22 mouse cellular contexts compared by ENCODE assay signal in genomic region chr7:73886152-73886551, GRCm38 (mm10).
DNase-seq lines count a peak whose midpoint lies in the region; ATAC-seq and TF ChIP-seq lines count a peak whose summit lies in the region.
"Had no signal": no experiment of that assay in that cellular context is flagged by ENCODE, and none has a peak within 500 bp of the region (broad histone marks: within the 10 kb centered on the region; RNA-seq: fewer than 3 reads in every experiment).

No protein-coding gene starts in this region.

- H3K4me3 ChIP-seq in forebrain, postnatal 0 days (ENCODE audit: low read depth, low read length), result no peak overlapping the region
- no peak overlapping the region for H3K4me3 ChIP-seq in forebrain, embryonic 14.5 days (ENCODE audit: low read depth, low read length)
- no peak overlapping the region for H3K4me3 ChIP-seq in CH12.LX (replicated peaks in 1 of 3; ENCODE audit: low read depth in 2 of 3, low read length in 2 of 3, poor library complexity in 1 of 3)
- H3K4me3 ChIP-seq in limb, embryonic 10.5 days, result no peak overlapping the region
- H3K4me3 ChIP-seq in cerebellum, adult 2 months (replicated peaks; ENCODE audit: insufficient read depth, low read depth, low read length), result no peak overlapping the region
- H3K4me3 ChIP-seq: forebrain, embryonic 12.5 days; limb, embryonic 12.5 days; liver, embryonic 13.5 days; megakaryocyte, embryonic 14.5 days; midbrain, embryonic 15.5 days had no signal

- no peaks in the 10 kb centered on the region for H3K9me3 ChIP-seq in forebrain, postnatal 0 days (ENCODE audit: low read length)
- H3K9me3 ChIP-seq in forebrain, embryonic 14.5 days (replicated peaks; ENCODE audit: control insufficient read depth, low read length), result no peaks in the 10 kb centered on the region
- no peaks in the 10 kb centered on the region for H3K9me3 ChIP-seq in CH12.LX (replicated peaks; ENCODE audit: low read length)
- no peaks in the 10 kb centered on the region for H3K9me3 ChIP-seq in limb, embryonic 10.5 days (replicated peaks)
- H3K9me3 ChIP-seq: forebrain, embryonic 12.5 days; limb, embryonic 12.5 days; liver, embryonic 13.5 days; megakaryocyte, embryonic 14.5 days; midbrain, embryonic 15.5 days had no signal

- DNase-seq in forebrain, postnatal 0 days, result no peak
- no peak for DNase-seq in forebrain, embryonic 14.5 days (ENCODE audit: low spot score)
- DNase-seq in kidney, postnatal 10 days, result peak; percentile 13
- DNase-seq in kidney, postnatal 25 days, result no peak
- DNase-seq in CH12.LX (ENCODE audit: extremely low read depth), result no peak
- peak; percentile 28 for DNase-seq in limb, embryonic 10.5 days (ENCODE audit: low spot score)
- DNase-seq in cerebellum, adult 2 months, result no peak
- DNase-seq: adrenal gland, adult 8-10 months; B cell, adult 2 months; cerebellum, adult 9-11 months; gastrocnemius, postnatal 14 days; kidney, postnatal 14 days; liver, embryonic 13.5 days; lung, postnatal 10 days; right cerebral cortex, postnatal 25 days; thymus, adult 2 months had no signal

- H3K4me1 ChIP-seq in forebrain, postnatal 0 days (ENCODE audit: insufficient read depth), result no peaks in the 10 kb centered on the region
- H3K4me1 ChIP-seq in forebrain, embryonic 14.5 days (ENCODE audit: control insufficient read depth, insufficient read depth, low read length), result no peaks in the 10 kb centered on the region
- peaks cover 4 to 6% of the 10 kb centered on the region in 2 experiments; a peak in 1 of 4 replicates for H3K4me1 ChIP-seq in CH12.LX (ENCODE audit: control insufficient read depth in 1 of 2, insufficient read depth in 2 of 2)
- peaks cover 9% of the 10 kb centered on the region; the same call in 1 of the 2 replicates for H3K4me1 ChIP-seq in limb, embryonic 10.5 days
- no peaks in the 10 kb centered on the region; the same call in 1 of the 2 replicates for H3K4me1 ChIP-seq in cerebellum, adult 2 months (ENCODE audit: control insufficient read depth, insufficient read depth, low read length)
- H3K4me1 ChIP-seq: forebrain, embryonic 12.5 days; liver, embryonic 13.5 days; megakaryocyte, embryonic 14.5 days; midbrain, embryonic 15.5 days had no signal

- H3K27me3 ChIP-seq in forebrain, postnatal 0 days (ENCODE audit: insufficient read depth, low read length), result no peaks in the 10 kb centered on the region
- H3K27me3 ChIP-seq in forebrain, embryonic 14.5 days (replicated peaks; ENCODE audit: control insufficient read depth, insufficient read depth, low read length), result no peaks in the 10 kb centered on the region
- H3K27me3 ChIP-seq in CH12.LX (replicated peaks), result peaks cover 11% of the 10 kb centered on the region
- no peaks in the 10 kb centered on the region for H3K27me3 ChIP-seq in limb, embryonic 10.5 days (ENCODE audit: low read depth, poor library complexity, severe bottlenecking)
- no peaks in the 10 kb centered on the region; the same call in 1 of the 2 replicates for H3K27me3 ChIP-seq in cerebellum, adult 2 months (ENCODE audit: control insufficient read depth, insufficient read depth, low read length)
- H3K27me3 ChIP-seq: forebrain, embryonic 12.5 days; limb, embryonic 12.5 days; liver, embryonic 13.5 days; megakaryocyte, embryonic 14.5 days; midbrain, embryonic 15.5 days; Patski had no signal

- dilution Hi-C loops in CH12.LX (cut with MboI; ENCODE audit: extremely low pct_ligation_motif_present, extremely low pct_unique_long_range_greater_than_20kb, low sequenced_read_pairs), result no loop called here

- no peak for ATAC-seq in forebrain, postnatal 0 days
- no peak for ATAC-seq in forebrain, embryonic 14.5 days
- ATAC-seq: inflammation-experienced regulatory T-cells, adult 6 months; midbrain, embryonic 15.5 days; Patski had no signal

- no peak for TF ChIP-seq POLR2A in CH12.LX (IDR thresholded peaks at IDR 0.05; ENCODE audit: low read depth, low read length)
- no peak for TF ChIP-seq POLR2A in cerebellum, adult 2 months (IDR thresholded peaks at IDR 0.05; ENCODE audit: borderline replicate concordance, insufficient read depth, low read length)

- no peaks in the 10 kb centered on the region for H3K79me2 ChIP-seq in CH12.LX (replicated peaks; ENCODE audit: control insufficient read depth, extremely low read depth, insufficient read depth, poor library complexity, severe bottlenecking)

- H3K4me2 ChIP-seq in forebrain, postnatal 0 days (ENCODE audit: low read depth), result no peak overlapping the region
- H3K4me2 ChIP-seq in forebrain, embryonic 14.5 days (ENCODE audit: low read length), result no peak overlapping the region
- H3K4me2 ChIP-seq in CH12.LX (ENCODE audit: insufficient read depth, low read depth, poor library complexity, severe bottlenecking), result no peak overlapping the region
- H3K4me2 ChIP-seq: forebrain, embryonic 12.5 days; limb, embryonic 12.5 days; liver, embryonic 13.5 days; midbrain, embryonic 15.5 days had no signal

- no peaks in the 10 kb centered on the region for H3K36me3 ChIP-seq in forebrain, postnatal 0 days (ENCODE audit: insufficient read depth)
- H3K36me3 ChIP-seq in forebrain, embryonic 14.5 days (ENCODE audit: control insufficient read depth, insufficient read depth, low read length), result no peaks in the 10 kb centered on the region
- no peaks in the 10 kb centered on the region for H3K36me3 ChIP-seq in CH12.LX (replicated peaks in 1 of 2; ENCODE audit: control insufficient read depth in 1 of 2, insufficient read depth in 1 of 2, low read length in 1 of 2)
- no peaks in the 10 kb centered on the region for H3K36me3 ChIP-seq in limb, embryonic 10.5 days
- H3K36me3 ChIP-seq: forebrain, embryonic 12.5 days; limb, embryonic 12.5 days; liver, embryonic 13.5 days; midbrain, embryonic 15.5 days had no signal

- H3K27ac ChIP-seq in forebrain, postnatal 0 days (ENCODE audit: low read depth, low read length), result no peak overlapping the region
- no peak overlapping the region for H3K27ac ChIP-seq in forebrain, embryonic 14.5 days (ENCODE audit: low read depth, low read length)
- H3K27ac ChIP-seq in CH12.LX (ENCODE audit: insufficient read depth, low read depth), result no peak overlapping the region
- H3K27ac ChIP-seq in limb, embryonic 10.5 days, result no peak overlapping the region
- H3K27ac ChIP-seq in cerebellum, adult 2 months (ENCODE audit: insufficient read depth, low read length), result no peak overlapping the region
- H3K27ac ChIP-seq: forebrain, embryonic 12.5 days; limb, embryonic 12.5 days; liver, embryonic 13.5 days; midbrain, embryonic 15.5 days had no signal

- TF ChIP-seq RAD21 in CH12.LX (IDR thresholded peaks at IDR 0.05; ENCODE audit: low read depth, low read length), result peak; percentile 2; the same call in 1 of the 2 replicates

- no peak overlapping the region for H3K9ac ChIP-seq in forebrain, postnatal 0 days
- H3K9ac ChIP-seq in forebrain, embryonic 14.5 days (ENCODE audit: low read length), result no peak overlapping the region
- no peak overlapping the region for H3K9ac ChIP-seq in CH12.LX (ENCODE audit: insufficient read depth, low read depth)
- H3K9ac ChIP-seq: forebrain, embryonic 12.5 days; limb, embryonic 12.5 days; liver, embryonic 13.5 days; midbrain, embryonic 15.5 days had no signal

- in situ Hi-C loops in CH12.LX (cut with MboI; ENCODE audit: low pct_ligation_motif_present, low pct_unique_long_range_greater_than_20kb, low sequenced_read_pairs), result no loop called here

- TF ChIP-seq EP300 in CH12.LX (IDR thresholded peaks at IDR 0.05; ENCODE audit: low read length), result no peak

- TF ChIP-seq CTCF in forebrain, postnatal 0 days (IDR thresholded peaks at IDR 0.05; ENCODE audit: low read depth), result peak; percentile 34
- TF ChIP-seq CTCF in CH12.LX (conservative IDR thresholded peaks at IDR 0.05 in 1 of 2, IDR thresholded peaks at IDR 0.05 in 1 of 2; ENCODE audit: low read depth in 2 of 2, low read length in 2 of 2), result peak in 1 of 2 experiments; percentile 24; a peak in 2 of 4 replicates
- no peak for TF ChIP-seq CTCF in cerebellum, adult 2 months (IDR thresholded peaks at IDR 0.05; ENCODE audit: borderline replicate concordance, insufficient read depth, low read depth, low read length)

- WGBS in forebrain, postnatal 0 days, result 58% methylated on average over 7 of the region's 7 CpGs
- WGBS in forebrain, embryonic 14.5 days, result 61% methylated on average over 7 of the region's 7 CpGs
- 64% methylated on average over 7 of the region's 7 CpGs for WGBS in limb, embryonic 10.5 days
- WGBS in cerebellum, adult 2 months, result 63% methylated on average over 7 of the region's 7 CpGs

TF ChIP-seq in CH12.LX, 34 proteins besides CTCF, POLR2A, EP300 and RAD21:
- TF ChIP-seq RCOR1 (conservative IDR thresholded peaks at IDR 0.05; ENCODE audit: low read depth, low read length) (no peak), UBTF (IDR thresholded peaks at IDR 0.05; ENCODE audit: low read depth, low read length) (no peak), JUND (conservative IDR thresholded peaks at IDR 0.05; ENCODE audit: low read depth, low read length) (no peak), HCFC1 (IDR thresholded peaks at IDR 0.05; ENCODE audit: low read depth, low read length) (no peak), NELFE (IDR thresholded peaks at IDR 0.05; ENCODE audit: low read depth, low read length) (no peak), ELF1 (IDR thresholded peaks at IDR 0.05; ENCODE audit: low read depth, low read length) (no peak), TBP (conservative IDR thresholded peaks at IDR 0.05; ENCODE audit: low read depth, low read length) (no peak), NRF1 (IDR thresholded peaks at IDR 0.05; ENCODE audit: low read depth, low read length) (no peak), ZMIZ1 (IDR thresholded peaks at IDR 0.05; ENCODE audit: low read depth, low read length) (no peak), MAZ (IDR thresholded peaks at IDR 0.05; ENCODE audit: low read depth, low read length) (no peak)

Comparison
In these comparisons a context has a peak if more than half of its experiments do, and no peak if none do; other contexts are left out.
1. DNase-seq: peak in kidney, postnatal 10 days (single experiment) and limb, embryonic 10.5 days (single experiment); none in forebrain, postnatal 0 days (single experiment), forebrain, embryonic 14.5 days (single experiment), kidney, postnatal 25 days (0 of 2), CH12.LX (single experiment) and cerebellum, adult 2 months (0 of 2).